Mouse (Mus musculus) limb, embryonic 14.5 days (tissue): Measurements from ENCODE around the gene Fat3. TPM values are rescaled to one million over a fixed set of nuclear protein-coding genes. Genes with fewer than 3 reads are reported as not detected.

Source experiments
- ATAC-seq: fragments of 200-750 bp; cut with Nextera tagmentation; 2 replicates; pipeline ENCODE4 v1.8.0; 2017; ENCODE audit warnings: low read depth, moderate number of reproducible peaks, moderate TSS enrichment; ENCODE audit not compliant: low FRiP score
- DNase-seq: peaks from one replicate; pipeline ENCODE4 v3.0.0-alpha.2; 2015; ENCODE audit warnings: low spot score
- H3K27ac ChIP-seq: fragments of 300-500 bp; sonication (generic); replicated peaks from 2 replicates; pipeline ENCODE4 v1.5.1; 2014; ENCODE audit warnings: low read depth, mild to moderate bottlenecking, low read length, moderate library complexity, mixed read lengths
- H3K27me3 ChIP-seq: fragments of 300-500 bp; sonication (generic); 2 replicates; pipeline ENCODE4 v1.6.1; 2014; ENCODE audit warnings: low read length, mixed read lengths; ENCODE audit not compliant: control insufficient read depth, insufficient read depth
- H3K36me3 ChIP-seq: fragments of 300-500 bp; sonication (generic); 2 replicates; pipeline ENCODE4 v1.6.1; 2014; ENCODE audit warnings: mild to moderate bottlenecking, low read length, moderate library complexity, mixed read lengths; ENCODE audit not compliant: control insufficient read depth, insufficient read depth
- H3K4me1 ChIP-seq: fragments of 300-500 bp; sonication (generic); 2 replicates; pipeline ENCODE4 v1.6.1; 2014; ENCODE audit warnings: antibody characterized with exemption, low read length, mixed read lengths; ENCODE audit not compliant: control insufficient read depth, insufficient read depth
- H3K4me2 ChIP-seq: fragments of 300-500 bp; sonication (generic); replicated peaks from 2 replicates; pipeline ENCODE4 v1.6.1; 2014; ENCODE audit warnings: low read depth, mild to moderate bottlenecking, low read length, moderate library complexity; ENCODE audit not compliant: severe bottlenecking
- H3K4me3 ChIP-seq: fragments of 300-500 bp; sonication (generic); replicated peaks from 2 replicates; pipeline ENCODE4 v1.5.1; 2014; ENCODE audit warnings: low read length
- H3K9ac ChIP-seq: fragments of 300-500 bp; sonication (generic); 2 replicates; pipeline ENCODE4 v1.6.1; 2014; ENCODE audit warnings: mild to moderate bottlenecking, low read depth, low read length, moderate library complexity; ENCODE audit not compliant: severe bottlenecking
- H3K9me3 ChIP-seq: fragments of 300-500 bp; sonication (generic); 2 replicates; pipeline ENCODE4 v1.6.1; 2016; ENCODE audit warnings: low read length; ENCODE audit not compliant: control insufficient read depth
- POLR2A ChIP-seq: fragments of 200-500 bp; IDR thresholded peaks from 2 replicates; pipeline ENCODE4 v1.8.0; 2012; ENCODE audit warnings: inconsistent platforms, mild to moderate bottlenecking, moderate library complexity, borderline replicate concordance; ENCODE audit not compliant: insufficient read depth, insufficient read length; ENCODE audit errors: extremely low read depth
- WGBS: fragments of 180-500 bp; shearing (Covaris S2); extraction: QIAGEN DNeasy Blood & Tissue Kit; methylation state at CpG from one replicate; pipeline ENCODE4 v1.1.7; 2014; 5-methylcytosine and 5-hydroxymethylcytosine counted together
- polyA plus RNA-seq, 2 experiments: library from polyadenylated mRNA; depleted of rRNA in 1 of 2; stranded (reverse) in 1 of 2; unstranded in 1 of 2; fragments of >200 nt; fragmentation: Nextera tagmentation in 1 of 2; extraction: Ambion mirVana in 1 of 2; gene quantifications; 2 replicates each; pipeline versions ENCODE4 v1.2.1 to v1.2.3; 2012 to 2014

Fat3 gene
- polyA plus RNA-seq, 2 experiments: 5.4 to 9.2 TPM

DNA sequence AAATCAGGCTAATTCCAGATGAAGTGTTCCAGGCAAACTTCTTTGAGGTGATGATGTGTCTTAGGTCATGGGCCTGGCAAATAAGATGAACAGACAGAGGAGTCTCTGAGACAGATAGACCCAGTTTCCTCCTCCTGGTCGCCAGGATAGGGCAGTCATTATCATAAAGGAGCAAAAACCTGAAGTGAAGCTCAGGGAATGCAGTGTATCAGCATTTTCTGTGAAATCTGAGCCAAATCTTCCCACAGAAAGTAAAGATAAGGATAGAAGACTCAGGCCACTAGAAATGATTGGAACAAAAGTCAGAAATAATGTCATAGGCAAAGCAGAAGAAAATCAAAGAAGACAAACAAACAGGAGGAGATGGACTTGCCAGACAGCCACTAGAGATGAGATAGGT lies 287.8 kb downstream of the Fat3 start:
- DNase-seq (no peak), ATAC-seq (no peak)
- TF ChIP-seq POLR2A: no peak
- Histone ChIP-seq H3K4me3 (no peak overlapping the region), H3K9ac (no peak overlapping the region), H3K4me2 (no peak overlapping the region), H3K27ac (no peak overlapping the region), H3K27me3 (no peaks in the 10 kb centered on the region), H3K9me3 (no peaks in the 10 kb centered on the region), H3K36me3 (no peaks in the 10 kb centered on the region), H3K4me1 (peaks cover 7% of the 10 kb centered on the region; the same call in 1 of the 2 replicates)
- 44% methylated on average over 1 of the region's 1 CpGs for WGBS

GRCm38 (mm10) chr9:16212628-16213027 lies 288.5 kb downstream of the Fat3 start:
- peaks cover 7% of the 10 kb centered on the region; the same call in 1 of the 2 replicates for H3K4me1 ChIP-seq
- H3K36me3 ChIP-seq: no peaks in the 10 kb centered on the region
- DNase-seq (no peak), ATAC-seq (no peak)
- no peaks in the 10 kb centered on the region for H3K9me3 ChIP-seq
- WGBS: 40% methylated on average over 3 of the region's 3 CpGs
- H3K9ac ChIP-seq: no peak overlapping the region
- H3K27me3 ChIP-seq: no peaks in the 10 kb centered on the region
- no peak overlapping the region for H3K27ac ChIP-seq
- TF ChIP-seq POLR2A: no peak
- no peak overlapping the region for H3K4me3 ChIP-seq
- no peak overlapping the region for H3K4me2 ChIP-seq

GRCm38 (mm10) chr9:16212163-16212562 lies 288.9 kb downstream of the Fat3 start:
- no peak overlapping the region for H3K9ac ChIP-seq
- no peaks in the 10 kb centered on the region for H3K9me3 ChIP-seq
- no peaks in the 10 kb centered on the region for H3K36me3 ChIP-seq
- H3K4me3 ChIP-seq: no peak overlapping the region
- no peak for TF ChIP-seq POLR2A
- 84% methylated on average over 4 of the region's 4 CpGs for WGBS
- H3K27ac ChIP-seq: no peak overlapping the region
- no peaks in the 10 kb centered on the region for H3K27me3 ChIP-seq
- ATAC-seq: no peak
- H3K4me1 ChIP-seq: peaks cover 7% of the 10 kb centered on the region; the same call in 1 of the 2 replicates
- no peak for DNase-seq
- H3K4me2 ChIP-seq: no peak overlapping the region

GRCm38 (mm10) chr9:16211468-16211867 lies 289.6 kb downstream of the Fat3 start:
- no peak overlapping the region for H3K4me2 ChIP-seq

GRCm38 (mm10) chr9:16202296-16202695 lies 298.8 kb downstream of the Fat3 start:
- no peak overlapping the region for H3K9ac ChIP-seq
- no peak overlapping the region for H3K4me2 ChIP-seq
- H3K4me1 ChIP-seq: no peaks in the 10 kb centered on the region
- no peak overlapping the region for H3K27ac ChIP-seq
- ATAC-seq: no peak
- no peaks in the 10 kb centered on the region for H3K9me3 ChIP-seq
- DNase-seq: no peak
- no peak for TF ChIP-seq POLR2A
- H3K27me3 ChIP-seq: no peaks in the 10 kb centered on the region
- 69% methylated on average over 6 of the region's 6 CpGs for WGBS
- no peaks in the 10 kb centered on the region for H3K36me3 ChIP-seq
- no peak overlapping the region for H3K4me3 ChIP-seq

More at GRCm38 (mm10) chr9:16211468-16211867, 289.6 kb downstream of the Fat3 start:
- Histone ChIP-seq H3K9me3 (no peaks in the 10 kb centered on the region), H3K4me1 (peaks cover 7% of the 10 kb centered on the region; the same call in 1 of the 2 replicates), H3K27me3 (no peaks in the 10 kb centered on the region), H3K27ac (no peak overlapping the region), H3K4me3 (no peak overlapping the region), H3K9ac (no peak overlapping the region), H3K36me3 (no peaks in the 10 kb centered on the region)
- WGBS: 64% methylated on average over 3 of the region's 3 CpGs
- ATAC-seq (no peak), DNase-seq (no peak)
- TF ChIP-seq POLR2A: no peak

GRCm38 (mm10) chr9:16200948-16201347 lies 300.1 kb downstream of the Fat3 start:
- no peak for TF ChIP-seq POLR2A
- Histone ChIP-seq H3K4me1 (no peaks in the 10 kb centered on the region), H3K4me3 (no peak overlapping the region), H3K36me3 (no peaks in the 10 kb centered on the region), H3K27me3 (no peaks in the 10 kb centered on the region), H3K9me3 (no peaks in the 10 kb centered on the region), H3K9ac (no peak overlapping the region), H3K4me2 (no peak overlapping the region), H3K27ac (no peak overlapping the region)
- 41% methylated on average over 1 of the region's 1 CpGs for WGBS
- ATAC-seq (no peak), DNase-seq (no peak)
